Mouse (Mus musculus) myocyte (in vitro differentiated cells): Measurements from ENCODE around the gene Nacc1.

Experiments
- POLR2A ChIP-seq: IDR thresholded peaks from one replicate; pipeline ENCODE4 v1.6.1; 2011; ENCODE audit warnings: low read depth, mild to moderate bottlenecking, control low read depth, moderate library complexity; ENCODE audit not compliant: insufficient read length
- USF1 ChIP-seq: IDR thresholded peaks from one replicate; pipeline ENCODE4 v1.6.1; 2011; ENCODE audit warnings: low read depth, mild to moderate bottlenecking, control low read depth, moderate library complexity

- no peak for TF ChIP-seq POLR2A
- TF ChIP-seq USF1, result no peak
Measured at GRCm38 (mm10) chr8:84698288-84698687, 10.6 kb upstream of the Nacc1 start.
